Mouse (Mus musculus): ENCODE measurements around the gene Bscl2. TPM values are rescaled to one million over a fixed set of nuclear protein-coding genes. Genes with fewer than 3 reads are reported as not detected.

The Bscl2 gene
- polyA plus RNA-seq, 1 experiment = 4.6 TPM

DNA sequence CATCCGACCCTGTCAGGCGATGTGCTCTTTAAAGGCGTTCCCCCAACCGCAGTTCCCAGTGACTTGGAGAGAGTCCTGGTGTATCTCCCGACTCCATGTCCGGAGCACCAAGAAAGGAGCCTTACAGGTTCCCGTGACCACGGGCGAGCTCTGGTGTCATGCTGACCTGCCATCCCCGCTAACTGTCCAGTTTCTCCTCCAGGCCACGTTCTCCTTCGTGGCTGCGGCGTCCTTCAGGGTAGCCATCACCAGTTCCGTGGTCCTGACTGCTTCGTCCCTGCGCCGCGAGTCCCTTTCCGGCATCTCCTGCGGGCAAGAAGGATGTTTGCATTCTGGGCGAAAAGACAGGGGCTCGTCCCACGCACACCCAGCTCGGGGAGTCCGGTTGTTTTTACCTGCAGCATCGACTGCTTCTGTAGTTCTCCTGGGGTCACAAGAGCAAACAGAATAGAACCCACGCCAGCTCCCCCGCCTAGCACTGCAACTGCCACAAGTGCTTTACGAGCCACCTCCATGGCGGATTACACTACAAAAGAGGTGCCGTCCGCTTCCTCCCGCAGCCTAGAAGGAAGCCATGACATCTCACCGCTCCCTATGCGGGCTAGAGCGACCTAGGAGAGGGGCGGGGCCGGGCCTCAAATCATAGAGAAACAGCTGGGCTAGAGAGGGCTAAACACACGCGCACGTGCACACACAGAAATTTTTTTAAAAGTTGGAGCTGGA lies 43.2 kb downstream of the Bscl2 start, which contains the start of gene Uqcc3:
TSS of gene Uqcc3 (minus strand) at position 613 of the 723 bp plus-strand sequence.
- no peaks in the 10 kb centered on the region for H3K9me3 ChIP-seq (ENCODE audit: control insufficient read depth, low read length)
- peak within 1 kb of the TSS; percentile 73 for H3K4me3 ChIP-seq (replicated peaks)
- H3K4me1 ChIP-seq (ENCODE audit: control insufficient read depth) = peaks cover 23% of the 10 kb centered on the region
- TF ChIP-seq TAL1 (IDR thresholded peaks at IDR 0.05; ENCODE audit: low read length) (no peak; the same call in 2 of the 3 replicates), GATA1 (IDR thresholded peaks at IDR 0.05; ENCODE audit: low read length) (no peak)
- H3K27me3 ChIP-seq (ENCODE audit: control insufficient read depth) = no peaks in the 10 kb centered on the region
- H3K36me3 ChIP-seq (ENCODE audit: control insufficient read depth) = peaks cover 33% of the 10 kb centered on the region

GRCm38 (mm10) chr19:8881034-8881392 lies 43.7 kb downstream of the Bscl2 start:
- TF ChIP-seq GATA1 (IDR thresholded peaks at IDR 0.05; ENCODE audit: low read length) (no peak), TAL1 (IDR thresholded peaks at IDR 0.05; ENCODE audit: low read length) (no peak)
- Histone ChIP-seq H3K36me3 (ENCODE audit: control insufficient read depth) (peaks cover 28% of the 10 kb centered on the region), H3K4me1 (ENCODE audit: control insufficient read depth) (peaks cover 24% of the 10 kb centered on the region), H3K9me3 (ENCODE audit: control insufficient read depth, low read length) (no peaks in the 10 kb centered on the region), H3K4me3 (replicated peaks) (peak overlapping the region; percentile 73), H3K27me3 (ENCODE audit: control insufficient read depth) (no peaks in the 10 kb centered on the region)

GRCm38 (mm10) chr19:8883616-8884015 lies 46.3 kb downstream of the Bscl2 start, which contains the start of the genes Lbhd1 and Gm49403:
TSS of gene Lbhd1 (plus strand) at chr19:8883732.
TSS of gene Gm49403 (plus strand) at chr19:8883930.
- Histone ChIP-seq H3K4me3 (replicated peaks) (no peak within 1 kb of the TSS), H3K36me3 (ENCODE audit: control insufficient read depth) (peaks cover 5% of the 10 kb centered on the region), H3K27me3 (ENCODE audit: control insufficient read depth) (no peaks in the 10 kb centered on the region), H3K9me3 (ENCODE audit: control insufficient read depth, low read length) (no peaks in the 10 kb centered on the region), H3K4me1 (ENCODE audit: control insufficient read depth) (peaks cover 46% of the 10 kb centered on the region)
- TF ChIP-seq TAL1 (IDR thresholded peaks at IDR 0.05; ENCODE audit: low read length) (no peak), GATA1 (IDR thresholded peaks at IDR 0.05; ENCODE audit: low read length) (no peak)

DNA sequence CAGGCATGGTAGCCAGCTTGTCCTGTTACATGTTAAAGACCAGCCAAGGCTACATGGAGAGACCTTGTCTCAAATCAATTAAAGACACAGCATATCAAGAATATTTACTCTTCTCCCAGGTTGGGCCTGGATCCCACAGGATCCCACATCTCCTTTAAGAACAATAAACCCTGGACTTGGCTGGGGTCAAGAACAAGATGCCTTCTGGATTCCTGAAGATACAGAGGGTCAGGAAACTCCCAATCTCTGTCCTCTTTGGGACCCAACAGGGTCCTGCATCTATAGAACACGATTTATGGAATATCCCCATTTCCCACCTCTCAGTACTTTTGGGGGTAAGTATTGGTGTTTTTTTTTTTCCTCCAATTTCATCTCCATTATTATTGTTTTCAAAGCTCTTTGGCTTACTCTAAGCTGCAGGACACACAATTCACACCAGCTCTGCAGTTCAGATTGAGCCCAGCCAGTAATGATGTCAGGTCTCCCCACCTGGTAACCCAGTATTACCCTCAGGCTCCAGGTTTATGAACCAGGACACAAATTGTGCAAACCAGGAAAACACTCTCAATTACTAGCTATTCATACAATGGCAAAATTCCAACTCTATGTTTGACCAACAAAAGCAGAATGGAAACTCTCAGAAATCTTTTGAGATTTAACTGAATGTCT lies 49.8 kb downstream of the Bscl2 start:
- Histone ChIP-seq H3K36me3 (ENCODE audit: control insufficient read depth) (peaks cover 20% of the 10 kb centered on the region), H3K4me3 (replicated peaks) (peak overlapping the region; percentile 72), H3K9me3 (ENCODE audit: control insufficient read depth, low read length) (no peaks in the 10 kb centered on the region), H3K27me3 (ENCODE audit: control insufficient read depth) (no peaks in the 10 kb centered on the region), H3K4me1 (ENCODE audit: control insufficient read depth) (peaks cover 50% of the 10 kb centered on the region)
- TF ChIP-seq GATA1 (IDR thresholded peaks at IDR 0.05; ENCODE audit: low read length) (no peak), TAL1 (IDR thresholded peaks at IDR 0.05; ENCODE audit: low read length) (no peak)

DNA sequence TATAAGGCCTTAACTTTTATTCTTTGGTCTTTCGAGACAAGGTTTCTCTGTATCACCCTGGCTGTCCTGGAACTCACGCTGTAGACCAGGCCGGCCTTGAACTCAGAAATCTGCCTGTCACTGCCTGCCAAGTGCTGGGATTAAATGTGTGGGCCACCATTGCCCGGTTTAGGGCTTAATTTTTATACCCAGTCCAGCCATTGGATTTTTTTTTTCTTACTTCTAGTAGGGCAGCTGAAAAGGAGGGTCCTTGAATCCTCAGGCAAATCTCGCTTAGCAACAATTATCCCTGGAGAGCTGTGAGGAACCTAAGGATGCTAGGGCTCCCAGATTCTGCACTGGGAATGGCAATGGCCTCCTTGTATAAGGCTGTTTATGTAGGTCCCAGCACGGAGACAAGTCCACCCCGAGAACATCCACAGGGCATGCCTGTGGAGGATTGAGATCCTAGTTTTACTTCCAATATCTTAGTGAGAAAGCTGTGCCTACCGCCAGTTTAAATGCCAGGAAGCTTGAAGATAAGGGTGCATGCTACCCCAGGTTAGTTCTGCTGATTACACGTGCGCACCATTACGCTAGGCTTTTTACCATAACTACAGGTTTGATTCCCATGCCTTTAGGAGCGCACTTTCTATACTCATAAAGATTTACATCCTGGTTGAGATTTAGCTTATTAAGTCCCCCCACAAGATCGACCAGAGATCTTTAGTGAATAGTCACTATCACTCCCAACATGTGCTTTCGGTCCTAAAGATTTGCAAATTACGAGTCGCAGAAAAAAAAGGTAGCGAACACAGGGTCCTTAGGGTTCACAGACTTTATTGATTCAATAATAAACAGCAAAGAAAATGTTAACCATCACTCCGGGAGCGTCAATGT lies 50.6 kb downstream of the Bscl2 start:
- no peaks in the 10 kb centered on the region for H3K27me3 ChIP-seq (ENCODE audit: control insufficient read depth)
- H3K4me3 ChIP-seq (replicated peaks) = peak overlapping the region; percentile 72
- H3K4me1 ChIP-seq (ENCODE audit: control insufficient read depth) = peaks cover 57% of the 10 kb centered on the region
- H3K9me3 ChIP-seq (ENCODE audit: control insufficient read depth, low read length) = no peaks in the 10 kb centered on the region
- TF ChIP-seq TAL1 (IDR thresholded peaks at IDR 0.05; ENCODE audit: low read length) = peak; percentile 30; the same call in 1 of the 3 replicates
- peak; percentile 68 for TF ChIP-seq GATA1 (IDR thresholded peaks at IDR 0.05; ENCODE audit: low read length)
- peaks cover 20% of the 10 kb centered on the region for H3K36me3 ChIP-seq (ENCODE audit: control insufficient read depth)

DNA sequence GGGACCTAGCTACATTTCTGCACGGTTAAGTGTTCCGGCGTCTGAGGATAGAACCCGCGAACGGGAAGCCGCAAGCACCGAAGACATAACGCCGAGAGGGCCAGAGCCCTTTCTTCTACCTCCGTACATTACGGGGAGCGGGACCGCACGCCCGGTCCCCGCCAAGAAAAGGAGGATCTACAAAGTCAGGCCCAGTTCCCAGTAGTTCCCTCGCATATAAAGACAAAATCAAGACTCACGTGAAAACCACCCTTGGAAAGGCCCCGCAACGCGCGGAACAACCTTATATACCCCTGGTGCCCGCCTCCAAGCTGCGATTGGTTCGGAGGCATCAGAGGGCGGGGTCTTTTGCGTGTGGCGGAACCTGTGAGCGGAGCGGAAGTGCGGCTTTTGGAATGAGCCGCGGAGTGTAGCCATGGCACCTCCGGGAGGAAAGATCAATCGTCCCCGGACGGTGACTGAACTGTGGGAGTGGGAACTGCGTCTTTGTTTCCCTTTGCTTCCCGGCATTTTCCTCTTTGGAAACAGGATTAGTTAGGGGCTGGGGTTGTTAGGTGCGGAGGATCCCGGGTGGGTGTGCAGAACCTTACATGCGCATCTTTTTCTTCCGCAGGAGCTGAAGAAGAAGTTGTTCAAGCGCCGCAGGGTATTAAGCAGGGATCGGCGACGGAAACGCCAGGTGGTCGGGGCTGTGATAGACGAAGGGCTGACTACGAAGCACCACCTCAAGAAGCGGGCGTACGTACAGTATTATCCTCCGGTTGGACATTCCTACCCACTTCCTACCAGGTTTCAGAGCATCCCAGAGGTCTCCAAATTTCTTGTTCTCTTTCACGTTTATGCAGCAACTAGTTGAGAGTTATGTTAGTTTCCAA lies 51.5 kb downstream of the Bscl2 start, which contains the start of the genes 1810009A15Rik and Gm49416:
TSS of gene 1810009A15Rik (plus strand) at position 343 of the 875 bp plus-strand sequence.
TSS of gene Gm49416 (plus strand) at position 416 of the 875 bp plus-strand sequence.
- peaks cover 20% of the 10 kb centered on the region for H3K36me3 ChIP-seq (ENCODE audit: control insufficient read depth)
- H3K4me1 ChIP-seq (ENCODE audit: control insufficient read depth) = peaks cover 63% of the 10 kb centered on the region
- H3K4me3 ChIP-seq (replicated peaks) = peak within 1 kb of the TSS; percentile 72
- H3K27me3 ChIP-seq (ENCODE audit: control insufficient read depth) = no peaks in the 10 kb centered on the region
- no peaks in the 10 kb centered on the region for H3K9me3 ChIP-seq (ENCODE audit: control insufficient read depth, low read length)
- no peak for TF ChIP-seq TAL1 (IDR thresholded peaks at IDR 0.05; ENCODE audit: low read length)
- no peak for TF ChIP-seq GATA1 (IDR thresholded peaks at IDR 0.05; ENCODE audit: low read length)

- Histone ChIP-seq H3K9me3 (ENCODE audit: control insufficient read depth, low read length) (peaks cover 3% of the 10 kb centered on the region; the same call in 1 of the 2 replicates), H3K27me3 (ENCODE audit: control insufficient read depth) (no peaks in the 10 kb centered on the region), H3K4me3 (replicated peaks) (peak within 1 kb of the TSS; percentile 85), H3K4me1 (ENCODE audit: control insufficient read depth) (peaks cover 81% of the 10 kb centered on the region), H3K36me3 (ENCODE audit: control insufficient read depth) (peaks cover 53% of the 10 kb centered on the region)
- TF ChIP-seq GATA1 (IDR thresholded peaks at IDR 0.05; ENCODE audit: low read length) (no peak), TAL1 (IDR thresholded peaks at IDR 0.05; ENCODE audit: low read length) (no peak)
These were observed 55.8 kb downstream of the Bscl2 start, which contains the start of gene Ints5 for GRCm38 (mm10) chr19:8892829-8893766. TSS of gene Ints5 (plus strand) at chr19:8893005.

Measured in erythroblast, embryonic 14.5 days (primary cell).